Mouse (Mus musculus): ENCODE measurements at regions not wholly inside any gene's neighbourhood (a gene's known extent, or its start where the extent isn't known, plus 50 kb on each side); places are given as distances from the start of the nearest gene placed in this dataset.

- H3K4me1 ChIP-seq (ENCODE audit: insufficient read depth) = no peaks in the 10 kb centered on the region
- H3K4me2 ChIP-seq (ENCODE audit: low read depth, low read length) = no peak overlapping the region
- no peak overlapping the region for H3K4me3 ChIP-seq (ENCODE audit: low read depth, low read length)
- ATAC-seq (no peak), DNase-seq (no peak)
- no peak overlapping the region for H3K9ac ChIP-seq (replicated peaks)
- no peak overlapping the region for H3K27ac ChIP-seq (ENCODE audit: low read depth)
- no peaks in the 10 kb centered on the region for H3K27me3 ChIP-seq (ENCODE audit: insufficient read depth, low read length)
- no peaks in the 10 kb centered on the region for H3K36me3 ChIP-seq (replicated peaks; ENCODE audit: insufficient read depth, low read length)
- no peak for TF ChIP-seq CTCF (IDR thresholded peaks at IDR 0.05; ENCODE audit: low read depth)
- no peak for TF ChIP-seq EP300 (IDR thresholded peaks at IDR 0.05; ENCODE audit: low read depth)
- H3K9me3 ChIP-seq (ENCODE audit: low read length) = no peaks in the 10 kb centered on the region
Measured at GRCm38 (mm10) chr15:51255203-51255615, 2629.5 kb upstream of the Gm7489 start.

DNA sequence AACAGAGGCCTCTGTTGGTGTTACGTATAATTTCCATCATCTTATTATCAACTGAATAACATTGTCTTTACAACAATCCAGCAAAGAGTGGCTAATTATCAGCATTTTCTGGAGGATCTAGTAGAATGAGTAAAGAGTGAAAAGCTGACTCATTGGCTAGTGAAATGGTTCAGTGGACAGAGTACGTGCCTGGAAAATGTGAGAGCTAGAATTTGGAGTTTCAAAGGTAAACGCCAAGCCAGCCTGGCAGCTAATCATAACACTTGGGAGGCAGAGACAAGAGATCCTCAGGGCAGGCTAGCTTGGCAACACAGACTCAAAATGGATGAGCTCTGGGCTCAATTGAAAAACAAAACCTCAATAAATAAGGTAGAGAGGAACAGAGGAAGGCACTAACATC, 2628.0 kb upstream of the Gm7489 start:
- no peaks in the 10 kb centered on the region for H3K36me3 ChIP-seq (replicated peaks; ENCODE audit: insufficient read depth, low read length)
- no peak overlapping the region for H3K4me3 ChIP-seq (ENCODE audit: low read depth, low read length)
- H3K27me3 ChIP-seq (ENCODE audit: insufficient read depth, low read length) = no peaks in the 10 kb centered on the region
- no peak overlapping the region for H3K9ac ChIP-seq (replicated peaks)
- no peak overlapping the region for H3K4me2 ChIP-seq (ENCODE audit: low read depth, low read length)
- WGBS (ENCODE audit: insufficient replicate concordance) = 79% methylated on average over 3 of the region's 3 CpGs
- no peaks in the 10 kb centered on the region for H3K9me3 ChIP-seq (ENCODE audit: low read length)
- no peak overlapping the region for H3K27ac ChIP-seq (ENCODE audit: low read depth)
- no peaks in the 10 kb centered on the region for H3K4me1 ChIP-seq (ENCODE audit: insufficient read depth)
- ATAC-seq = no peak
- TF ChIP-seq CTCF (IDR thresholded peaks at IDR 0.05; ENCODE audit: low read depth) = no peak
- no peak for TF ChIP-seq EP300 (IDR thresholded peaks at IDR 0.05; ENCODE audit: low read depth)
- DNase-seq = no peak

DNA sequence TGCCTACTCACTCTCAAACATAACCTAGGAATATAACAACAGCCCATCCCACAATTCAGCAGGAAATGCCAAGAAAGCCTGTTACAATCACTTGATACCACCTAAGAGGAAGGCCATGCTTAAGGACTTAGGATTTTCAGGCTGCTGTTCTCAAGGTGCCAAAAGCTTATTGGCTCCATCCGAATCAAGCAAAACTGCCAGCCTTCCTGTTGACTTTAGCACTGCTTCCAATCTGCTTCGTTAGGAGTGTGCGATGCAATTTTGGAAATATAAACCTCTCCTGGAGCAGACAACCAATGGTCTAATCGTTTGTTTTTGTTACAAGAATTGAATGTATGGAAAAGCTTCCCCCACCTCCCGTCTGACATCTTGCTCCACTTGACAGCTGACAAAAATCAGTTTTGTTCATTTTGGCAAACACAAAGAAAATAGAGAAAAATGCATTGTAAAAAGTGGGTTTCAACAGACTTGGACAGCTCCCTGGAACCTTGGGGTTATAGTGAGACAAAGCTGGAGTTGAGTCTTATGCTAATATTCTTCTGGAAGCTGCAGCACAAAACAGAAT, 2620.0 kb upstream of the Gm7489 start:
- Histone ChIP-seq H3K27ac (ENCODE audit: low read depth) (no peak overlapping the region), H3K4me1 (ENCODE audit: insufficient read depth) (no peaks in the 10 kb centered on the region), H3K9me3 (ENCODE audit: low read length) (no peaks in the 10 kb centered on the region), H3K36me3 (replicated peaks; ENCODE audit: insufficient read depth, low read length) (no peaks in the 10 kb centered on the region), H3K27me3 (ENCODE audit: insufficient read depth, low read length) (no peaks in the 10 kb centered on the region), H3K9ac (replicated peaks) (no peak overlapping the region), H3K4me3 (ENCODE audit: low read depth, low read length) (no peak overlapping the region), H3K4me2 (ENCODE audit: low read depth, low read length) (no peak overlapping the region)
- no peak for TF ChIP-seq EP300 (IDR thresholded peaks at IDR 0.05; ENCODE audit: low read depth)
- TF ChIP-seq CTCF (IDR thresholded peaks at IDR 0.05; ENCODE audit: low read depth) = no peak
- 63% methylated on average over 5 of the region's 5 CpGs for WGBS (ENCODE audit: insufficient replicate concordance)
- no peak for ATAC-seq
- DNase-seq = no peak

DNA sequence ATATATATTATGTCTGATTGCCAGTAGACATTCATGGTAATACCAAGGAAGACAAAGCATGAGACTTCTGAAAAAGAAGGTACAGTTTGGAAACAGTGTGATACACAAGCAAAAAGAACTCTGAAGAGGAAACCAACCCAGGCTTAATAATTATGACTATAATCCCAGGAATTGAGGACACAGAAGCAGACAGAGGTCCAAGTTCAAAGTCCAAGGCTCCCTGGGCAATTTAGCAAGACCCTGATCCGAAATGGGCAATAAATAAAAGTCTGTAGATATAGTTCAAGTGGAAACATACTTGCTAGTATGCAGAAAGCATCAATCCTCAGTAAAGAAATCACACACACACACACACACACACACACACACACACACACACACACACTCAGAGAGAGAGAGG, 2618.7 kb upstream of the Gm7489 start:
- 52% methylated on average over 1 of the region's 1 CpGs for WGBS (ENCODE audit: insufficient replicate concordance)
- Histone ChIP-seq H3K4me2 (ENCODE audit: low read depth, low read length) (no peak overlapping the region), H3K4me3 (ENCODE audit: low read depth, low read length) (no peak overlapping the region), H3K4me1 (ENCODE audit: insufficient read depth) (no peaks in the 10 kb centered on the region), H3K9ac (replicated peaks) (no peak overlapping the region), H3K36me3 (replicated peaks; ENCODE audit: insufficient read depth, low read length) (no peaks in the 10 kb centered on the region), H3K27ac (ENCODE audit: low read depth) (no peak overlapping the region), H3K9me3 (ENCODE audit: low read length) (no peaks in the 10 kb centered on the region), H3K27me3 (ENCODE audit: insufficient read depth, low read length) (no peaks in the 10 kb centered on the region)
- no peak for DNase-seq
- ATAC-seq = no peak
- no peak for TF ChIP-seq CTCF (IDR thresholded peaks at IDR 0.05; ENCODE audit: low read depth)

GRCm38 (mm10) chr15:51271632-51272312, 2612.9 kb upstream of the Gm7489 start:
- WGBS (ENCODE audit: insufficient replicate concordance) = 76% methylated on average over 9 of the region's 9 CpGs
- Histone ChIP-seq H3K36me3 (replicated peaks; ENCODE audit: insufficient read depth, low read length) (no peaks in the 10 kb centered on the region), H3K4me1 (ENCODE audit: insufficient read depth) (no peaks in the 10 kb centered on the region), H3K27ac (ENCODE audit: low read depth) (no peak overlapping the region), H3K9me3 (ENCODE audit: low read length) (no peaks in the 10 kb centered on the region), H3K4me3 (ENCODE audit: low read depth, low read length) (no peak overlapping the region), H3K4me2 (ENCODE audit: low read depth, low read length) (no peak overlapping the region), H3K9ac (replicated peaks) (no peak overlapping the region), H3K27me3 (ENCODE audit: insufficient read depth, low read length) (no peaks in the 10 kb centered on the region)
- no peak for TF ChIP-seq CTCF (IDR thresholded peaks at IDR 0.05; ENCODE audit: low read depth)
- DNase-seq (no peak), ATAC-seq (no peak)

DNA sequence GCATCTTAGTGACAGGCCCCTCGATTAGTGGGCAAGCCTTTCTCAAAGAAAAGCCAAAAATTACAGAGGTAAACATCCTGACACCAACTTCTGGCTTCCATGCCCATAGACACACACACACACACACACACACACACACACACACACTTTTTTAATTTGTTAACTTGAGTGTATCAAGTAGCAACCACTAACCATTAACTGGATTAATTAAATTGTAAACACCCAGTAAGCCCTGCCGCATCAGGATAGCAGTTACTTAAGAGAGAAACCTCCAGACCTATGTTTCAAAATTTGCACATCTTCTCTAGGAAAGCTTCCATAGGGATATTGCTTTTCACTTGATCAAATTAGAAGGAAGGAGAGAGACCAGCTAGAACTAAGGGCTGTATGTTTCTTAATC, 2599.4 kb upstream of the Gm7489 start:
- TF ChIP-seq EP300 (IDR thresholded peaks at IDR 0.05; ENCODE audit: low read depth) (no peak), CTCF (IDR thresholded peaks at IDR 0.05; ENCODE audit: low read depth) (no peak)
- no peaks in the 10 kb centered on the region for H3K9me3 ChIP-seq (ENCODE audit: low read length)
- 75% methylated on average over 2 of the region's 2 CpGs for WGBS (ENCODE audit: insufficient replicate concordance)
- ATAC-seq = no peak
- DNase-seq = no peak
- no peak overlapping the region for H3K27ac ChIP-seq (ENCODE audit: low read depth)
- no peak overlapping the region for H3K4me3 ChIP-seq (ENCODE audit: low read depth, low read length)
- no peaks in the 10 kb centered on the region for H3K4me1 ChIP-seq (ENCODE audit: insufficient read depth)
- H3K4me2 ChIP-seq (ENCODE audit: low read depth, low read length) = no peak overlapping the region
- H3K9ac ChIP-seq (replicated peaks) = no peak overlapping the region
- H3K36me3 ChIP-seq (replicated peaks; ENCODE audit: insufficient read depth, low read length) = no peaks in the 10 kb centered on the region
- no peaks in the 10 kb centered on the region for H3K27me3 ChIP-seq (ENCODE audit: insufficient read depth, low read length)

- Histone ChIP-seq H3K9ac (replicated peaks) (no peak overlapping the region), H3K9me3 (ENCODE audit: low read length) (no peaks in the 10 kb centered on the region), H3K4me1 (ENCODE audit: insufficient read depth) (no peaks in the 10 kb centered on the region), H3K4me2 (ENCODE audit: low read depth, low read length) (no peak overlapping the region), H3K36me3 (replicated peaks; ENCODE audit: insufficient read depth, low read length) (no peaks in the 10 kb centered on the region), H3K27me3 (ENCODE audit: insufficient read depth, low read length) (no peaks in the 10 kb centered on the region), H3K27ac (ENCODE audit: low read depth) (no peak overlapping the region), H3K4me3 (ENCODE audit: low read depth, low read length) (no peak overlapping the region)
- TF ChIP-seq EP300 (IDR thresholded peaks at IDR 0.05; ENCODE audit: low read depth) (no peak), CTCF (IDR thresholded peaks at IDR 0.05; ENCODE audit: low read depth) (no peak)
- DNase-seq (no peak), ATAC-seq (no peak)
- 58% methylated on average over 3 of the region's 3 CpGs for WGBS (ENCODE audit: insufficient replicate concordance)
Measured at GRCm38 (mm10) chr15:51286352-51286751, 2598.4 kb upstream of the Gm7489 start.
